Mouse (Mus musculus): ENCODE results near the gene Leng8.

The Leng8 gene

GRCm38 (mm10) chr7:4136771-4137531 is at the start of gene Leng8:
Gene Leng8, plus strand, starts transcription at chr7:4137039.
- peak; percentile 99 for DNase-seq

GRCm38 (mm10) chr7:4087238-4087895 is 49.5 kb upstream of the Leng8 start:
- no peak for DNase-seq

- no peak for DNase-seq
Observed at GRCm38 (mm10) chr7:4087896-4088480, 48.9 kb upstream of the Leng8 start.

- DNase-seq, result no peak
Observed at GRCm38 (mm10) chr7:4088679-4089078, 48.2 kb upstream of the Leng8 start.

- no peak for DNase-seq
Observed at GRCm38 (mm10) chr7:4091170-4091569, 45.7 kb upstream of the Leng8 start.

- no peak for DNase-seq
Observed at GRCm38 (mm10) chr7:4098301-4098700, 38.5 kb upstream of the Leng8 start.

- DNase-seq, result no peak
Observed at GRCm38 (mm10) chr7:4098832-4099231, 38.0 kb upstream of the Leng8 start.

- no peak for DNase-seq
Observed at GRCm38 (mm10) chr7:4101144-4101543, 35.7 kb upstream of the Leng8 start.

GRCm38 (mm10) chr7:4103411-4103810 is 33.4 kb upstream of the Leng8 start:
- peak; percentile 57 for DNase-seq

GRCm38 (mm10) chr7:4111766-4112165 is 25.1 kb upstream of the Leng8 start:
- no peak for DNase-seq

- no peak for DNase-seq
Observed at GRCm38 (mm10) chr7:4117050-4117814, 19.6 kb upstream of the Leng8 start.

GRCm38 (mm10) chr7:4119344-4119902 is 17.4 kb upstream of the Leng8 start, which contains the start of gene Ttyh1:
Gene Ttyh1, plus strand, starts transcription at chr7:4119408.
- no peak for DNase-seq

GRCm38 (mm10) chr7:4119976-4120921 is 16.6 kb upstream of the Leng8 start:
- DNase-seq, result no peak

GRCm38 (mm10) chr7:4122076-4122768 is 14.6 kb upstream of the Leng8 start:
- DNase-seq, result no peak

- DNase-seq, result no peak
Observed at GRCm38 (mm10) chr7:4122783-4123182, 14.1 kb upstream of the Leng8 start.

- no peak for DNase-seq
Observed at GRCm38 (mm10) chr7:4123732-4124131, 13.1 kb upstream of the Leng8 start.

- DNase-seq, result no peak
Observed at GRCm38 (mm10) chr7:4124315-4124759, 12.5 kb upstream of the Leng8 start.

- DNase-seq, result no peak
Observed at GRCm38 (mm10) chr7:4124856-4125255, 12.0 kb upstream of the Leng8 start.

GRCm38 (mm10) chr7:4125306-4125705 is 11.5 kb upstream of the Leng8 start:
- DNase-seq, result no peak

- no peak for DNase-seq
Observed at GRCm38 (mm10) chr7:4126992-4127785, 9.7 kb upstream of the Leng8 start.
